Mouse (Mus musculus): ENCODE measurements around the gene Lrrc26. TPM values are rescaled to one million over a fixed set of nuclear protein-coding genes. Genes with fewer than 3 reads are reported as not detected.

The Lrrc26 gene
- polyA plus RNA-seq, 1 experiment, result 0.28 TPM

DNA sequence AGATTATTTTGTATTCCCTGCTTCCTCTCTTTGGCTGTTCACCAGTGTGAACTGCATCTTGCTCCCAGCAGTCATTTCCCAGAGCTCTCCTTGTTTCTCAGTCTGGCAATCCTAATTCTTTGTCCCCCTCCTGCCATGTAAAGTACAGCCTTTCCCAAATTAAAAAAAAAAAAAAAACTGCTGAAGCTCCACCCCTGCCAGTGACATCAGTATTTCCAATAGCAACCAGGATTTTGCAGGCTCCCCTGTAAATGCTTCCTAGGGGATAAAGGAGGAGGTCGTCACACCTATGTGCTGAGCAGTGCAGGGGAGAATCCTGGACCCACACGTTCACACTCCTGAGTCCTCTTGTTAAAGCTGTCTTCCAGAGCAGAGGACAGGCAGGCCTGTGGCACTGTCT lies 30.4 kb downstream of the Lrrc26 start:
- H3K36me3 ChIP-seq (ENCODE audit: control insufficient read depth, insufficient read depth, low read length), result no peaks in the 10 kb centered on the region
- no peak for TF ChIP-seq CTCF (IDR thresholded peaks at IDR 0.05; ENCODE audit: extremely low read depth, insufficient read depth, insufficient read length, insufficient replicate concordance)
- no peak for TF ChIP-seq POLR2A (IDR thresholded peaks at IDR 0.05; ENCODE audit: low read depth, low read length)
- no peak overlapping the region for H3K27ac ChIP-seq (ENCODE audit: insufficient read depth, low read length)
- WGBS, result 28% methylated on average over 2 of the region's 2 CpGs
- no peak overlapping the region for H3K4me3 ChIP-seq (ENCODE audit: extremely low read depth, insufficient read depth, insufficient read length)
- peaks cover 7% of the 10 kb centered on the region; the same call in 1 of the 2 replicates for H3K4me1 ChIP-seq (ENCODE audit: control insufficient read depth, insufficient read depth, insufficient read length)
- DNase-seq (ENCODE audit: low read depth in 1 of 2, low spot score in 2 of 2), result no peak
- peaks cover 2% of the 10 kb centered on the region for H3K27me3 ChIP-seq (ENCODE audit: control insufficient read depth, insufficient read depth, low read length)

DNA sequence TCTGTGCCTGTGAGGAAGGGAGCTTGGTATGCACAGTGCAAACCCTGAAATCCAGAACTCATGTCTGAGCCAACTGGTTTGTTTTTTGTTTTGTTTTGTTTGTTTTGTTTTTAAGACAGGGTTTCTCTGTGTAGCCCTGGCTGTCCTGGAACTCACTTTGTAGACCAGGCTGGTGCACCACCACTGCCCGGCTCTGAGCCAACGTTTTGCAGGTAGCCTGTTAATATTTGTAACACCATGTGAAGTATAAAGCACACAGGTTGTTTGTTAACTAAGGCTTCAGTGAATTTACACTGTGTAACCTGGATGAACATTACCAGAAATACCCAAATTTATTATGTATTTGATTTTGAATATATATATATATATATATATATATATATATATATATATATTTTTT lies 36.3 kb downstream of the Lrrc26 start:
- no peak for DNase-seq (ENCODE audit: low read depth in 1 of 2, low spot score in 2 of 2)
- H3K36me3 ChIP-seq (ENCODE audit: control insufficient read depth, insufficient read depth, low read length), result no peaks in the 10 kb centered on the region
- no peaks in the 10 kb centered on the region for H3K4me1 ChIP-seq (ENCODE audit: control insufficient read depth, insufficient read depth, insufficient read length)
- TF ChIP-seq CTCF (IDR thresholded peaks at IDR 0.05; ENCODE audit: extremely low read depth, insufficient read depth, insufficient read length, insufficient replicate concordance), result no peak
- TF ChIP-seq POLR2A (IDR thresholded peaks at IDR 0.05; ENCODE audit: low read depth, low read length), result no peak
- H3K4me3 ChIP-seq (ENCODE audit: extremely low read depth, insufficient read depth, insufficient read length), result no peak overlapping the region
- 78% methylated on average over 2 of the region's 2 CpGs for WGBS
- peaks cover 2% of the 10 kb centered on the region; the same call in 1 of the 2 replicates for H3K27me3 ChIP-seq (ENCODE audit: control insufficient read depth, insufficient read depth, low read length)
- no peak overlapping the region for H3K27ac ChIP-seq (ENCODE audit: insufficient read depth, low read length)

DNA sequence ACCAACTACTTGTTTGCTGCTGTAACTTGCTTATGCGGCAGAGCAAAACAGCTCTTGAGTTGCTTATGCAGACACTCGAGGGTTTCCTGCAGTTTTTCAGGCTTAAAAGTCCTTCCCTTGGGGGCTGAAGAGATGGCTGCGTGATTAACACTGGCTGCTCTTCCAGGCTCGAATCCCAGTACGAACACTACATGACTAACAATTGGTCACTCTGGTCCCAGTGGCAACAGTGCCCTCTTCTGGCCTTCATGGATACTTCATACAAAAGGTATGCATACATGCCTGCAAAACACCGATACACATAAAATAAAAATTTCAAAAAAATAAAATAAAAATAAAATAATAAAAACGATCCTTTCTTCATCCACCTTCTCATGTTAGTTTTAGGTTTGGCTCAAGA lies 38.7 kb downstream of the Lrrc26 start:
- H3K36me3 ChIP-seq (ENCODE audit: control insufficient read depth, insufficient read depth, low read length), result no peaks in the 10 kb centered on the region
- WGBS, result 48% methylated on average over 7 of the region's 7 CpGs
- no peaks in the 10 kb centered on the region for H3K27me3 ChIP-seq (ENCODE audit: control insufficient read depth, insufficient read depth, low read length)
- H3K27ac ChIP-seq (ENCODE audit: insufficient read depth, low read length), result no peak overlapping the region
- H3K4me1 ChIP-seq (ENCODE audit: control insufficient read depth, insufficient read depth, insufficient read length), result peaks cover 6% of the 10 kb centered on the region; the same call in 1 of the 2 replicates
- DNase-seq (ENCODE audit: low read depth in 1 of 2, low spot score in 2 of 2), result no peak
- H3K4me3 ChIP-seq (ENCODE audit: extremely low read depth, insufficient read depth, insufficient read length), result no peak overlapping the region
- TF ChIP-seq POLR2A (IDR thresholded peaks at IDR 0.05; ENCODE audit: low read depth, low read length) (no peak), CTCF (IDR thresholded peaks at IDR 0.05; ENCODE audit: extremely low read depth, insufficient read depth, insufficient read length, insufficient replicate concordance) (no peak)

DNA sequence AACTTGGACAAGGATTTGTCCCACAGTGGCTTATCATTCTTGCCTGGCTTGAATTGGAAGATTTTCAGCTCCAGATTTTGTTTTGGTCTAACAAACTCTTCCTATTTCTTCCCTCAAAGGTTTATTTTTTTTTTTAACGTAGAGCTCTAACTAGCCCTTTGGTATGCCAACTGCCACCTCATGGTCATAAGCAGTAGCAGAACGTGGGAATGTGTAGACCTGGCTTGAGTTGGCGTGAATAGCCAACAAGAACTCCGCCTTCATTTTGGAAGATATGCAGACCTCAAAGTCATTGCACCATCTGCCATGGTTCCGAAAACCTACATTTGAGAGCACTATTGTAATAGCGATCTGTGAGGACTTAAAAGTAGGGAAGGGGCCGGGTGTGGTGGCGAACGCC lies 41.8 kb downstream of the Lrrc26 start:
- WGBS, result 56% methylated on average over 9 of the region's 9 CpGs
- Histone ChIP-seq H3K4me3 (ENCODE audit: extremely low read depth, insufficient read depth, insufficient read length) (no peak overlapping the region), H3K27ac (ENCODE audit: insufficient read depth, low read length) (no peak overlapping the region), H3K4me1 (ENCODE audit: control insufficient read depth, insufficient read depth, insufficient read length) (peaks cover 7% of the 10 kb centered on the region; the same call in 1 of the 2 replicates), H3K27me3 (ENCODE audit: control insufficient read depth, insufficient read depth, low read length) (no peaks in the 10 kb centered on the region), H3K36me3 (ENCODE audit: control insufficient read depth, insufficient read depth, low read length) (peaks cover 11% of the 10 kb centered on the region)
- TF ChIP-seq CTCF (IDR thresholded peaks at IDR 0.05; ENCODE audit: extremely low read depth, insufficient read depth, insufficient read length, insufficient replicate concordance) (no peak), POLR2A (IDR thresholded peaks at IDR 0.05; ENCODE audit: low read depth, low read length) (no peak)
- DNase-seq (ENCODE audit: low read depth in 1 of 2, low spot score in 2 of 2), result no peak

DNA sequence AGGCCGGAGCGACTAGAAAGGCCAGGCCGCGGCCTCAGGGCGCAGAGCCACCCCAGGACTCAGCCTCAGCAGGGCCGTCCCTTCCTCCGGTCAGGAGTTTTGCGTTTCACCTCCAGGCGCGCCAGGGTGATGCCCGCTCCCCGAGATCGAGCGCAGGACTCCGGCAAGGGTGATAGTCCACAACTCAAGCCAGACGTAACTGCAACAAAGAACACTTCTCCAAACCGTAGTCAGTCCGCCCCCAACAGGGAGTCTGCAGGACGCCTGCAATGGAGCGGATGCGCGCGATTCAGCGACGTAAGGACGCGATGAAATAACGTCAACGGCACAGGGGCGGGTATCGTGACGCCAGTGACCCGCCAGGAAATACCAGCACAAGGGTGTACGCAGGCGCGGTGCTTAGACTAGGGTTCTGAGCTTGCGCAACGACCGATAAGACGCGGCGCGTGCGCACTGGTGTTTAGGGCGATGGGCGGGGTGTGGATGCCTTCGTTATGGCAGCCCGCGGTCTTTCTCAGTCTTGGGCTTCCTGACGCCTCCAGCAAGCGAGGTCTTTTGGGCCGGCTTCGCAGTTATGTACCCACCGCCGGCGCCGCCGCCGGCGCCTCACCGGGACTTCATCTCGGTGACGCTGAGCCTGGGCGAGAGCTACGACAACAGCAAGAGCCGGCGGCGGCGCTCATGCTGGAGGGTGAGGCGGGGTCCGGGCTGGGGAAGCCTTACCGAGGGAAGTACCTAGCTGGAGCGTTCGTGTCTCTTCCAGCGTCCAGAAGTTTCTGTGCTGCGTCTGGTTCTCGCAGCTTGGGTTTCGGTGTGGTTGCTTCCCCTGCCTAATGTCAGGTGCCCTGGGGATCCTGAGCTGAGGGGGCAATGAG lies 42.8 kb downstream of the Lrrc26 start, which contains the start of gene Man1b1:
Man1b1 (plus strand) TSS at position 53 of the 875 bp plus-strand sequence.
- DNase-seq (ENCODE audit: low read depth in 1 of 2, low spot score in 2 of 2), result peak; percentile 99
- under 1% methylated on average over 78 of the region's 78 CpGs for WGBS
- H3K27ac ChIP-seq (ENCODE audit: insufficient read depth, low read length), result peak within 1 kb of the TSS; percentile 84
- peak within 1 kb of the TSS; percentile 89 for H3K4me3 ChIP-seq (ENCODE audit: extremely low read depth, insufficient read depth, insufficient read length)
- peak; percentile 63 for TF ChIP-seq POLR2A (IDR thresholded peaks at IDR 0.05; ENCODE audit: low read depth, low read length)
- TF ChIP-seq CTCF (IDR thresholded peaks at IDR 0.05; ENCODE audit: extremely low read depth, insufficient read depth, insufficient read length, insufficient replicate concordance), result no peak; the same call in 1 of the 2 replicates
- H3K4me1 ChIP-seq (ENCODE audit: control insufficient read depth, insufficient read depth, insufficient read length), result peaks cover 7% of the 10 kb centered on the region; the same call in 1 of the 2 replicates
- peaks cover 12% of the 10 kb centered on the region for H3K36me3 ChIP-seq (ENCODE audit: control insufficient read depth, insufficient read depth, low read length)
- H3K27me3 ChIP-seq (ENCODE audit: control insufficient read depth, insufficient read depth, low read length), result no peaks in the 10 kb centered on the region

DNA sequence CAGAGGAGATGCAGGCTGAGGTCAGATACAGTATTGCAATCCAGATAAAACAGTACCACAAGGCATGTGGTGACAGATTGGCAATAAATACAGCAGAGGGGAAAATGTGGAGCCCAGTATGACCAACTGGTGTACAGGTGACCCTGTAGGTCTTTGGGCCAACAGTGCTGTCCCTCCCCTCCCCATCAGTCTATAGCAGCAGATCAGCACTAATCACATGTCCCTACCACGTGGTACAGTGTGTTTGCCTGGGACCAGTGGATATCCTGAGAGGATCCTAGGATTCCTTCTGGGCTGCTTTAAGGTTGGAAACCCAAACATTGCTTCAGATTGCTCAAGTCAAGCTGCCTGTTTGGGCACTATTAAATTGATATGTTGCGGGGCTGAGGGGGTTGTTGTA lies 43.9 kb downstream of the Lrrc26 start:
- Histone ChIP-seq H3K4me3 (ENCODE audit: extremely low read depth, insufficient read depth, insufficient read length) (no peak overlapping the region), H3K27me3 (ENCODE audit: control insufficient read depth, insufficient read depth, low read length) (no peaks in the 10 kb centered on the region), H3K4me1 (ENCODE audit: control insufficient read depth, insufficient read depth, insufficient read length) (peaks cover 7% of the 10 kb centered on the region; the same call in 1 of the 2 replicates), H3K36me3 (ENCODE audit: control insufficient read depth, insufficient read depth, low read length) (peaks cover 19% of the 10 kb centered on the region), H3K27ac (ENCODE audit: insufficient read depth, low read length) (no peak overlapping the region)
- DNase-seq (ENCODE audit: low read depth in 1 of 2, low spot score in 2 of 2), result no peak
- WGBS, result 90% methylated on average over 2 of the region's 2 CpGs
- no peak for TF ChIP-seq CTCF (IDR thresholded peaks at IDR 0.05; ENCODE audit: extremely low read depth, insufficient read depth, insufficient read length, insufficient replicate concordance)
- TF ChIP-seq POLR2A (IDR thresholded peaks at IDR 0.05; ENCODE audit: low read depth, low read length), result no peak

DNA sequence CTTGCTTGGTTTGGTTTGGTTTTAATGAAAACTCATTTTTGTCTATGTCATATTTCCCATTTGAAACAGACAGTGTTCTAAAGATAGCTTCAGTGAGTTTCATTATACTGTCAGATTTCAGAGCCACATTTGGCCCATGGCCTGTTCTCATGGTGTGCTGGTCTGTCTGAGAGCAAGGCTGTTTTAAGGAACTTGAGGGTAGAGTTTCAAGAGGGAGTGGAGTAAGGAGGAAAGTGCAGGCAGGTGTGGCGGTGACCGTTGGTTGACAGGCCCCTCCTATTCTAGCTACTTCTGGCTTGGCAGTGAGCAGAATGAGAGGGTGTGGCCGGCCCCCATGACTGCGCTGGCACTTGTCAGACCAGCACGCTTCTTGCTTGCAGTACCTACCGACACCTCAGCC lies 48.6 kb downstream of the Lrrc26 start:
- no peak overlapping the region; the same call in 1 of the 2 replicates for H3K27ac ChIP-seq (ENCODE audit: insufficient read depth, low read length)
- no peak for TF ChIP-seq POLR2A (IDR thresholded peaks at IDR 0.05; ENCODE audit: low read depth, low read length)
- TF ChIP-seq CTCF (IDR thresholded peaks at IDR 0.05; ENCODE audit: extremely low read depth, insufficient read depth, insufficient read length, insufficient replicate concordance), result no peak
- WGBS, result 47% methylated on average over 6 of the region's 6 CpGs
- DNase-seq (ENCODE audit: low read depth in 1 of 2, low spot score in 2 of 2), result no peak
- peaks cover 2% of the 10 kb centered on the region; the same call in 1 of the 2 replicates for H3K4me1 ChIP-seq (ENCODE audit: control insufficient read depth, insufficient read depth, insufficient read length)
- H3K36me3 ChIP-seq (ENCODE audit: control insufficient read depth, insufficient read depth, low read length), result peaks cover 37% of the 10 kb centered on the region
- H3K27me3 ChIP-seq (ENCODE audit: control insufficient read depth, insufficient read depth, low read length), result no peaks in the 10 kb centered on the region
- no peak overlapping the region for H3K4me3 ChIP-seq (ENCODE audit: extremely low read depth, insufficient read depth, insufficient read length)

Other genes with a start within 250 kb of the Lrrc26 start
- gene Nsmf, start 235.6 kb upstream of the Lrrc26 start, polyA plus RNA-seq (2012; rRNA removed), result 43.0 and 81.9 TPM in 2 replicates
- gene Entpd8, start 209.6 kb upstream of the Lrrc26 start, polyA plus RNA-seq (2012; rRNA removed), result 0.05 and 0.14 TPM in 2 replicates
- gene Noxa1, start 194.8 kb upstream of the Lrrc26 start, polyA plus RNA-seq (2012; rRNA removed), result 0.21 and 0.25 TPM in 2 replicates
- gene Nrarp, start 109.2 kb upstream of the Lrrc26 start, polyA plus RNA-seq (2012; rRNA removed), result 8.0 and 13.8 TPM in 2 replicates
- 77.5 and 104 TPM in 2 replicates for gene Tor4a, start 93.0 kb upstream of the Lrrc26 start, polyA plus RNA-seq (2012; rRNA removed)
- 61.6 and 68.1 TPM in 2 replicates for gene Nelfb, start 78.4 kb upstream of the Lrrc26 start, polyA plus RNA-seq (2012; rRNA removed)
- 0.05 TPM in 1 of 2 replicates, not detected in the other for gene Stpg3, start 75.3 kb upstream of the Lrrc26 start, polyA plus RNA-seq (2012; rRNA removed)
- 0.11 and 0.16 TPM in 2 replicates for gene Fam166a, start 71.2 kb upstream of the Lrrc26 start, polyA plus RNA-seq (2012; rRNA removed)
- gene Tubb4b, start 65.2 kb upstream of the Lrrc26 start, polyA plus RNA-seq (2012; rRNA removed), result 222 and 307 TPM in 2 replicates
- 0.04 and 0.06 TPM in 2 replicates for gene Slc34a3, start 55.6 kb upstream of the Lrrc26 start, polyA plus RNA-seq (2012; rRNA removed)
- gene Rnf224, start 53.1 kb upstream of the Lrrc26 start, polyA plus RNA-seq (2012; rRNA removed), result not detected in 2 replicates
- 1.8 and 2.1 TPM in 2 replicates for gene Rnf208, start 47.7 kb upstream of the Lrrc26 start, polyA plus RNA-seq (2012; rRNA removed)
- not detected in 2 replicates for gene Cysrt1, start 47.5 kb upstream of the Lrrc26 start, polyA plus RNA-seq (2012; rRNA removed)
- gene AL732309.1, start 43.1 kb upstream of the Lrrc26 start, polyA plus RNA-seq (2012; rRNA removed), result 21.0 and 25.2 TPM in 2 replicates
- 44.4 and 60.5 TPM in 2 replicates for gene Tmem203, start 34.5 kb upstream of the Lrrc26 start, polyA plus RNA-seq (2012; rRNA removed)
- gene Tprn, start 27.3 kb upstream of the Lrrc26 start, polyA plus RNA-seq (2012; rRNA removed), result 17.1 and 23.5 TPM in 2 replicates
- 45.5 and 67.8 TPM in 2 replicates for gene Ssna1, start 17.5 kb upstream of the Lrrc26 start, polyA plus RNA-seq (2012; rRNA removed)
- gene Anapc2, start 17.4 kb upstream of the Lrrc26 start, polyA plus RNA-seq (2012; rRNA removed), result 55.7 and 68.8 TPM in 2 replicates
- not detected in 2 replicates for gene Tmem210, start 1.8 kb upstream of the Lrrc26 start, polyA plus RNA-seq (2012; rRNA removed)
- gene Grin1, start 29.3 kb downstream of the Lrrc26 start, polyA plus RNA-seq (2012; rRNA removed), result 0.04 and 0.26 TPM in 2 replicates
- 11.4 and 14.6 TPM in 2 replicates for gene Man1b1, start 42.4 kb downstream of the Lrrc26 start, polyA plus RNA-seq (2012; rRNA removed)
- 35.1 and 41.8 TPM in 2 replicates for gene Dpp7, start 66.4 kb downstream of the Lrrc26 start, polyA plus RNA-seq (2012; rRNA removed)
- gene Uap1l1, start 75.8 kb downstream of the Lrrc26 start, polyA plus RNA-seq (2012; rRNA removed), result 28.4 and 55.4 TPM in 2 replicates
- gene Sapcd2, start 82.4 kb downstream of the Lrrc26 start, polyA plus RNA-seq (2012; rRNA removed), result 6.7 and 9.4 TPM in 2 replicates
- gene Entpd2, start 106.0 kb downstream of the Lrrc26 start, polyA plus RNA-seq (2012; rRNA removed), result 5.0 and 5.9 TPM in 2 replicates
- 31.0 and 36.5 TPM in 2 replicates for gene Npdc1, start 109.4 kb downstream of the Lrrc26 start, polyA plus RNA-seq (2012; rRNA removed)
- gene Fut7, start 133.4 kb downstream of the Lrrc26 start, polyA plus RNA-seq (2012; rRNA removed), result 2.4 and 3.7 TPM in 2 replicates
- 61.1 and 67.6 TPM in 2 replicates for gene Abca2, start 138.8 kb downstream of the Lrrc26 start, polyA plus RNA-seq (2012; rRNA removed)
- gene Clic3, start 166.9 kb downstream of the Lrrc26 start, polyA plus RNA-seq (2012; rRNA removed), result 2.5 and 3.1 TPM in 2 replicates
- gene Paxx, start 171.2 kb downstream of the Lrrc26 start, polyA plus RNA-seq (2012; rRNA removed), result 68.7 and 86.4 TPM in 2 replicates
- gene Ptgds, start 180.1 kb downstream of the Lrrc26 start, polyA plus RNA-seq (2012; rRNA removed), result 0.27 and 7.8 TPM in 2 replicates
- gene Lcn12, start 204.0 kb downstream of the Lrrc26 start, polyA plus RNA-seq (2012; rRNA removed), result not detected in 2 replicates
- gene Fbxw5, start 210.8 kb downstream of the Lrrc26 start, polyA plus RNA-seq (2012; rRNA removed), result 34.7 and 42.0 TPM in 2 replicates
- 1.9 TPM in 2 replicates for gene C8g, start 211.8 kb downstream of the Lrrc26 start, polyA plus RNA-seq (2012; rRNA removed)